Comparison of ENCODE assay signal across 10 mouse cellular contexts in the genomic region with DNA sequence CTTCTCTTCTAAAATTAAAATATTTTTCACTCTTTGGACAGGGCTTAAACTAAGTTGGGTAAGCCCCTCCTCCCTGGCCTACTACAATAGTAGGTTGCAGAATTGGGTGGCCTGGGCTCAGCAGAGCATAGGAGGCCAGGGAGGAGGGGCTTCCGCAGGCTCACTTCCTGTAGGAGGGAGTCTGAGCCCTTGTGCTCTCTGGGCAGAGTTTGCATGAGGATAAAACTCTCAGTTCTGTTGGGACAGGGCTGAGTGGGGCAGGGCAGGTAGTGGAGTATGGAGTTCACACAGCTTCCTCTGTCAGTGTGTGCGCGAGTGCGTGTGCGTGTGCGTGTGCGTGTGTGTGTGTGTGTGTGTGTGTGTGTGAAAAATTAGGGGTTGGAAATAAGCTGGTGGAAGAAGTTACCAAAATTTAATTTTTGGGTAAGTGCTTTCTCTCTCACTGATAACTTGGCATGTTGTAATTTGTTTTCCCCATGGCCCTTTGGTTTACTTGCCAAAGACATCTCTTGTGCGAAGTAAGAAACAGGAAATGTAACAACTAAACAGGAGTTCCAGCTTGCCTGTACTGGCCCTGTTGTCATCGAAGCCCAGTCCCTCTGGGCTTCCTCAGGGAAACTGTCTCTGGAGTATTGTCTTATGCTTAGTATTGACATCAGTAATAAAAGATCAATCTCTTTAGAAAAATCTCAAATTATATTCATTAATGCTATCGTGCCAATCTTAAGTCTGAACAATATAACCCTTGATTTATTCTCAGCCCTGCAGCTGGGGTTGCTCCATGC. TPM values are rescaled to one million over a fixed set of nuclear protein-coding genes. Genes with fewer than 3 reads are reported as not detected.
DNase-seq lines count a peak whose midpoint lies in the region; ATAC-seq and TF ChIP-seq lines count a peak whose summit lies in the region.
"Had no signal": no experiment of that assay in that cellular context is flagged by ENCODE, and none has a peak within 500 bp of the region (broad histone marks: within the 10 kb centered on the region; RNA-seq: fewer than 3 reads in every experiment).

No protein-coding gene starts in this region.

- intact Hi-C loops in heart, postnatal 36 days (cut with DNase I): no loop called here

- WGBS in liver, embryonic 12.5 days (ENCODE audit: insufficient replicate concordance): 65% methylated on average over 10 of the region's 10 CpGs

- TF ChIP-seq CTCF in MEL (IDR thresholded peaks at IDR 0.05 in 2 of 3, conservative IDR thresholded peaks at IDR 0.05 in 1 of 3; ENCODE audit: control insufficient read depth in 1 of 3, insufficient read depth in 1 of 3, low read depth in 2 of 3, low read length in 3 of 3, poor library complexity in 1 of 3, severe bottlenecking in 1 of 3): no peak

- no peaks in the 10 kb centered on the region for H3K27me3 ChIP-seq in MEL (ENCODE audit: control insufficient read depth in 1 of 2, insufficient read depth in 2 of 2, low read length in 2 of 2)
- H3K27me3 ChIP-seq in liver, embryonic 12.5 days (replicated peaks): no peaks in the 10 kb centered on the region
- H3K27me3 ChIP-seq: embryonic facial prominence, embryonic 12.5 days; limb, embryonic 15.5 days had no signal

- TF ChIP-seq EP300 in MEL (IDR thresholded peaks at IDR 0.05; ENCODE audit: low read depth in 1 of 2, low read length in 2 of 2): no peak

- peaks cover 15 to 21% of the 10 kb centered on the region in 2 experiments for H3K4me1 ChIP-seq in MEL (ENCODE audit: control insufficient read depth in 1 of 2, insufficient read depth in 2 of 2, low read length in 2 of 2)
- peaks cover 49% of the 10 kb centered on the region for H3K4me1 ChIP-seq in liver, embryonic 12.5 days
- H3K4me1 ChIP-seq: embryonic facial prominence, embryonic 12.5 days; limb, embryonic 15.5 days had no signal

- 0 out of 2 replicates have a peak, but pooled peaks have one; percentile 19 for ATAC-seq in liver, embryonic 12.5 days

- H3K4me3 ChIP-seq in MEL (ENCODE audit: control insufficient read depth in 1 of 2, insufficient read depth in 1 of 2, low read depth in 2 of 2, low read length in 2 of 2): no peak overlapping the region
- H3K4me3 ChIP-seq in liver, embryonic 12.5 days: no peak overlapping the region
- H3K4me3 ChIP-seq: embryonic facial prominence, embryonic 12.5 days; limb, embryonic 15.5 days had no signal

- no peak overlapping the region for H3K9ac ChIP-seq in MEL (ENCODE audit: control insufficient read depth, low read depth, low read length, poor library complexity, severe bottlenecking)
- no peak overlapping the region for H3K9ac ChIP-seq in liver, embryonic 12.5 days
- H3K9ac ChIP-seq: embryonic facial prominence, embryonic 12.5 days; limb, embryonic 15.5 days had no signal

- no peak overlapping the region for H3K27ac ChIP-seq in MEL (ENCODE audit: control insufficient read depth, low read depth, low read length)
- no peak overlapping the region for H3K27ac ChIP-seq in liver, embryonic 12.5 days
- H3K27ac ChIP-seq: embryonic facial prominence, embryonic 12.5 days; limb, embryonic 15.5 days had no signal

- no peak overlapping the region for H3K4me2 ChIP-seq in liver, embryonic 12.5 days
- H3K4me2 ChIP-seq: embryonic facial prominence, embryonic 12.5 days; limb, embryonic 15.5 days had no signal

- no peak for TF ChIP-seq POLR2A in MEL (IDR thresholded peaks at IDR 0.05; ENCODE audit: control insufficient read depth in 1 of 2, insufficient read depth in 1 of 2, low read depth in 1 of 2, low read length in 2 of 2, poor library complexity in 1 of 2)

- no peaks in the 10 kb centered on the region for H3K9me3 ChIP-seq in MEL (replicated peaks; ENCODE audit: insufficient read depth, low read length)
- no peaks in the 10 kb centered on the region for H3K9me3 ChIP-seq in liver, embryonic 12.5 days (replicated peaks)
- H3K9me3 ChIP-seq: embryonic facial prominence, embryonic 12.5 days; limb, embryonic 15.5 days had no signal

- H3K79me2 ChIP-seq in MEL (ENCODE audit: control insufficient read depth, insufficient read depth, low read length, poor library complexity): no peaks in the 10 kb centered on the region

- H3K36me3 ChIP-seq in MEL (ENCODE audit: control insufficient read depth in 1 of 2, insufficient read depth in 2 of 2, low read length in 2 of 2): peaks cover 0 to 26% of the 10 kb centered on the region in 2 experiments; a peak in 3 of 4 replicates
- H3K36me3 ChIP-seq in liver, embryonic 12.5 days: peaks cover 35% of the 10 kb centered on the region

- no peak for TF ChIP-seq RAD21 in MEL (IDR thresholded peaks at IDR 0.05; ENCODE audit: low read depth, low read length)

- DNase-seq in heart, postnatal 36 days: peak; percentile 15 to 18
- DNase-seq in heart, postnatal 4 days: no peak
- DNase-seq in MEL (ENCODE audit: low read depth, low spot score) (peak; percentile 41), MN1 (ENCODE audit: low spot score) (no peak)
- DNase-seq in spleen, postnatal 4 days (ENCODE audit: low spot score in 2 of 2): peak; percentile 37 to 69
- no peak for DNase-seq in yolk sac, embryonic 10.5 days (ENCODE audit: low spot score)
- no peak for DNase-seq in right cerebral cortex, postnatal 36 days (ENCODE audit: low spot score in 2 of 2)

TF ChIP-seq in MEL, 35 proteins besides CTCF, POLR2A, EP300 and RAD21:
- no peak for TF ChIP-seq MAFK (IDR thresholded peaks at IDR 0.05; ENCODE audit: borderline replicate concordance, low read depth, low read length)
- TF ChIP-seq E2F4 (IDR thresholded peaks at IDR 0.05; ENCODE audit: borderline replicate concordance, low read depth, low read length): no peak
- TF ChIP-seq MYB (IDR thresholded peaks at IDR 0.05; ENCODE audit: low read depth, low read length): no peak
- TF ChIP-seq ZKSCAN1 (IDR thresholded peaks at IDR 0.05; ENCODE audit: low read depth, low read length): no peak
- TF ChIP-seq TAL1 (IDR thresholded peaks at IDR 0.05; ENCODE audit: low read length): no peak
- no peak for TF ChIP-seq SIN3A (IDR thresholded peaks at IDR 0.05; ENCODE audit: low read length)
- TF ChIP-seq JUND (IDR thresholded peaks at IDR 0.05; ENCODE audit: low read depth, low read length): no peak
- no peak for TF ChIP-seq HCFC1 (IDR thresholded peaks at IDR 0.05; ENCODE audit: low read depth, low read length)
- TF ChIP-seq CHD2 (IDR thresholded peaks at IDR 0.05; ENCODE audit: low read length): no peak
- no peak for TF ChIP-seq RCOR1 (IDR thresholded peaks at IDR 0.05; ENCODE audit: low read depth, low read length)
- no peak for TF ChIP-seq MYC (IDR thresholded peaks at IDR 0.05; ENCODE audit: low read depth, low read length)
- TF ChIP-seq BHLHE40 (IDR thresholded peaks at IDR 0.05; ENCODE audit: borderline replicate concordance, low read depth, low read length): no peak
- no peak for TF ChIP-seq UBTF (IDR thresholded peaks at IDR 0.05; ENCODE audit: borderline replicate concordance, insufficient read depth, low read depth, low read length)
- TF ChIP-seq GATA1 (IDR thresholded peaks at IDR 0.05; ENCODE audit: low read depth, low read length): no peak
- TF ChIP-seq MXI1 (IDR thresholded peaks at IDR 0.05; ENCODE audit: low read depth, low read length): no peak

RNA-seq across cellular contexts. Expression of a gene that starts 9.2 kb away (rescaled TPM):
- 10 to 100 TPM; 25.6 to 27.4 TPM for total RNA-seq in heart, postnatal 36 days (2021)
- 10 to 100 TPM; 33.1 to 33.5 TPM for total RNA-seq in heart, postnatal 4 days (2021)
- total RNA-seq in MEL (2012; rRNA removed): 2.2 and 3.9 TPM in 2 replicates
- 10 to 100 TPM in 1 of 2 experiments, not detected in 1; 15.9 TPM for polyA plus RNA-seq in MEL (2012; ENCODE audit: insufficient read depth in 1 of 2, insufficient read length in 2 of 2, low read depth in 1 of 2, low replicate concordance in 2 of 2, missing spikeins in 1 of 2)
- polyA plus RNA-seq in liver, embryonic 12.5 days (2016; fragmentation: Nextera tagmentation; extraction: Ambion mirVana): 4.4 and 4.6 TPM in 2 replicates

Comparison
In these comparisons a context has a peak if more than half of its experiments do, and no peak if none do; other contexts are left out.
1. DNase-seq: peak in heart, postnatal 36 days (2 of 2), MEL (single experiment) and spleen, postnatal 4 days (2 of 2); none in heart, postnatal 4 days (single experiment), yolk sac, embryonic 10.5 days (single experiment), right cerebral cortex, postnatal 36 days (0 of 2) and MN1 (single experiment).